Mouse (Mus musculus): Measurements from ENCODE around the gene Olfr161.
"Not testable (repeated sequence)": the region's sequence is repeated elsewhere in the genome, so short reads cannot be mapped to it uniquely, and the experiment has no call there.

- TF ChIP-seq CTCF (IDR thresholded peaks at IDR 0.05; ENCODE audit: low read depth, low read length); GATA1 (IDR thresholded peaks at IDR 0.05; ENCODE audit: borderline replicate concordance, low read length): not testable (repeated sequence)
Measured at GRCm38 (mm10) chr16:3632572-3633361, 41.9 kb downstream of the Olfr161 start.

All from G1E (cell line).